Mouse (Mus musculus) limb, embryonic 13.5 days (tissue): ENCODE results near the gene Olfr74. TPM values are rescaled to one million over a fixed set of nuclear protein-coding genes. Genes with fewer than 3 reads are reported as not detected.
"Not testable (repeated sequence)": the region's sequence is repeated elsewhere in the genome, so short reads cannot be mapped to it uniquely, and the experiment has no call there.

Experiments
- ATAC-seq: fragments of 200-750 bp; cut with Nextera tagmentation; 2 replicates; pipeline ENCODE4 v1.8.0; 2017; ENCODE audit warnings: low read depth, moderate number of reproducible peaks, moderate TSS enrichment; ENCODE audit not compliant: low FRiP score
- H3K27ac ChIP-seq: fragments of 300-500 bp; sonication (generic); 2 replicates; pipeline ENCODE4 v1.5.1; 2015; ENCODE audit warnings: inconsistent platforms, mild to moderate bottlenecking, moderate library complexity
- H3K27me3 ChIP-seq: fragments of 300-500 bp; sonication (generic); 2 replicates; pipeline ENCODE4 v1.6.1; 2015; ENCODE audit warnings: mild to moderate bottlenecking, inconsistent platforms
- H3K36me3 ChIP-seq: fragments of 300-500 bp; sonication (generic); 2 replicates; pipeline ENCODE4 v1.6.1; 2015; ENCODE audit warnings: inconsistent platforms, mild to moderate bottlenecking, moderate library complexity
- H3K4me1 ChIP-seq: fragments of 300-500 bp; sonication (generic); 2 replicates; pipeline ENCODE4 v1.6.1; 2015; ENCODE audit warnings: inconsistent platforms
- H3K4me2 ChIP-seq: fragments of 300-500 bp; sonication (generic); replicated peaks from 2 replicates; pipeline ENCODE4 v1.6.1; 2015; ENCODE audit warnings: inconsistent platforms, mild to moderate bottlenecking, moderate library complexity
- H3K4me3 ChIP-seq: fragments of 300-500 bp; sonication (generic); 2 replicates; pipeline ENCODE4 v1.5.1; 2015; ENCODE audit warnings: moderate library complexity, mild to moderate bottlenecking, inconsistent platforms
- H3K9ac ChIP-seq: fragments of 300-500 bp; sonication (generic); 2 replicates; pipeline ENCODE4 v1.6.1; 2015; ENCODE audit warnings: mild to moderate bottlenecking, inconsistent platforms
- H3K9me3 ChIP-seq: fragments of 300-500 bp; sonication (generic); 2 replicates; pipeline ENCODE4 v1.6.1; 2016; ENCODE audit warnings: inconsistent platforms
- WGBS: fragments of 180-500 bp; shearing (Covaris S2); methylation state at CpG from one replicate; pipeline ENCODE4 v1.1.7; 2015; 5-methylcytosine and 5-hydroxymethylcytosine counted together
- polyA plus RNA-seq: library from polyadenylated mRNA; unstranded; fragments of >200 nt; fragmentation: Nextera tagmentation; extraction: Ambion mirVana; gene quantifications from 2 replicates; pipeline ENCODE4 v1.2.1, GENCODE M21; 2015

Gene Olfr74
- not detected in 2 replicates for polyA plus RNA-seq

DNA sequence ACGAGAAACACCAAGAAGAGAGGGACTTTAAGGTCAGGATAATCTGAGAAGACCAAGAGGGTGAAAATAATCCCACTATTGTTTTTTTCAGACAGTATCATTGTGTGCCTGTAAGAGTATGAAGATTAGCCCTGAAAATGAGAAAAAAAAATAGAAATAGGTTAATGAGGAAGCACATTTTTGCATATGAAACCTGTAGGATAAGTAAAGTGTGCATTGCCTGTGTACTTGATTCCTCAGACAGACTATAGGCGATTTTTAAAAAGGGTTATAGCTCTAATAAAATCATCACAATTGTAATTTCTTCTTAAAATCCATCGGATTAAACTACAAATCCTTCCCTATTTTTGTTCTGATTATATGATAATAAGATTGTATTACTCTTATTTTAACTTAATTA lies at the start of gene Olfr74:
TSS of gene Olfr74 (minus strand) at position 101 of the 400 bp plus-strand sequence.
- Histone ChIP-seq H3K36me3 (no peaks in the 10 kb centered on the region), H3K27ac (no peak within 1 kb of the TSS), H3K9me3 (no peaks in the 10 kb centered on the region), H3K27me3 (no peaks in the 10 kb centered on the region), H3K9ac (no peak within 1 kb of the TSS), H3K4me1 (no peaks in the 10 kb centered on the region), H3K4me3 (no peak within 1 kb of the TSS), H3K4me2 (no peak within 1 kb of the TSS)
- WGBS: 77% methylated on average over 3 of the region's 3 CpGs
- no peak for ATAC-seq

DNA sequence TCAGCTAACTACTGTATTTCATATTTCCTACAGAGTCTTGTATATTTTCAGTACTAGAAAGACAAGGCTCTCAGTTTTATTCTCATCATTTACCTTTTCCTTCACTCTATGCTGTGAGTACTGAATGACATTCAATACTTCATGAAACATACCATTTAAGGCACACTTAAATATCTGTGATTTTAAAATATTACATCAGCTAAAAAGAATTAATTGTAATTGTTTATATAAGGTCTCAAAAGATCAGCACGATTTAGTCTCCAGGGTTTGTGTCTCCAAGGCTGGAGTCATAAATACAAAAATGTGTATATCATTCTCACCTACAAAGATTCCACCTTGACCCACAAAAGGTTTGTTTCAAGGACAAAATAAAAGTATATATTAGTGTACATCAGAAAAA lies 48.0 kb upstream of the Olfr74 start, which contains the start of gene Olfr1161:
TSS of gene Olfr1161 (plus strand) at position 301 of the 400 bp plus-strand sequence.
- not testable (repeated sequence) for H3K9ac ChIP-seq, H3K27ac ChIP-seq, H3K9me3 ChIP-seq, H3K4me1 ChIP-seq, H3K4me2 ChIP-seq, H3K36me3 ChIP-seq, H3K27me3 ChIP-seq, ATAC-seq, H3K4me3 ChIP-seq
- 83% methylated on average over 1 of the region's 1 CpGs for WGBS

DNA sequence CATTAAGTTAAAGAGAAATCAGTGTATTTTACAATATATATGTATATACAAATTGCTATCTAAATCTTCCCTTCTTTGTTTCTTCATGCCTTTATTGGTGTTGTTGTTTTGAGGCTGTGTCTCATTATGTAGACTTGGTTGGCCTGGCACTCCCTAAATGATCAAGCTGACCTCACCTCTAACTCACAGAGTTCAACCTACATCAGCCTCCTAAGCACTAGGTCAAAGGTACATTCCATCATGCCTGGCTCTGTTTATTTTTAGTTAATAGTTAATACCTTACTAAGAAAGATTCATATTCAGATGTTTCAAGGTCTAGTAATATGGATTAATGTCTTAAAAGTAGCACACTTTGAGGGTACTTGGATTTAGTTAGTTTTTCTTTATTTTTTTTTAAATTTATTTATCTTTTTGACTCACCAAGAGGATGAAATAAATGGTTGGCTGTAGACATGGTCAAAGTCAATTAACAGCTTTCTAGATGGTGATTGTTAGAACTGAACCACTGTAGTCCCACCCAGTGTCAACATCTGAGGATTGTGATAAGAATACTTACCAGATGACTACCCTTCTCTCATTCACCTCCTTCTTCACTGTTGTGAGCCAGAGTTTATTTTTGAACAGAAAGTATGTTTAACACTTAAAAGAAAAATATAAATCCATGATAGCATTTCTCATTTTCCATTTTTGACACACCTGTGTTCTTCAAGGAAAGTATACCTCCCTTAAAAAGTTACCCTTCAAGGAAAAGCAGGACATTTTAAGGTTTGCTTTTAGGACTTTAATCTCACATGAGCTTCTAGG lies 33.3 kb upstream of the Olfr74 start, which contains the start of gene Olfr1160:
TSS of gene Olfr1160 (minus strand) at position 754 of the 804 bp plus-strand sequence.
- no peaks in the 10 kb centered on the region for H3K4me1 ChIP-seq

DNA sequence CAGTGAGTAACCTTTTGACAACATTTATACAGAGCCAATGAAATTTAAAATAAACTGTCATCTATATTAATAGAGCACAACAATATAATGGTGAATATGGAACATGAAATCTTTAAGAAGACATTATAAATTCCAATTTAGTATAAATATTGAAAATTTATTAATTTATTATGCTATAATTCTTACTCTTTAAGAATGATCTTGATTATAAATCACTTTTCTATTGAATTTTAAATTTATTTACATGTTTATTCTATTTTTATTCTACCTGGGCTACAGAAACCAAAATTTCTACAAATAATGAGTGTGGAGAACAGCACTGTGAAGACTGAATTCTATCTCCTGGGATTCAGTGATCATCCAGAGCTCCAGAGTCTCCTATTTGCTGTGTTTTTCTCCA lies 15.3 kb upstream of the Olfr74 start, which contains the start of gene Olfr1158:
TSS of gene Olfr1158 (plus strand) at position 301 of the 400 bp plus-strand sequence.
- H3K4me2 ChIP-seq: no peak within 1 kb of the TSS
- no peak within 1 kb of the TSS for H3K9ac ChIP-seq
- no peaks in the 10 kb centered on the region for H3K4me1 ChIP-seq
- H3K9me3 ChIP-seq: no peaks in the 10 kb centered on the region
- H3K36me3 ChIP-seq: no peaks in the 10 kb centered on the region
- ATAC-seq: no peak
- no peak within 1 kb of the TSS for H3K4me3 ChIP-seq
- no peak within 1 kb of the TSS for H3K27ac ChIP-seq
- no peaks in the 10 kb centered on the region for H3K27me3 ChIP-seq

More for the DNA sequence above, 33.3 kb upstream of the Olfr74 start, which contains the start of gene Olfr1160:
- H3K27me3 ChIP-seq: no peaks in the 10 kb centered on the region
- H3K27ac ChIP-seq: no peak within 1 kb of the TSS
- H3K4me3 ChIP-seq: no peak within 1 kb of the TSS
- H3K4me2 ChIP-seq: no peak within 1 kb of the TSS
- no peak for ATAC-seq
- H3K9me3 ChIP-seq: no peaks in the 10 kb centered on the region
- no peak within 1 kb of the TSS for H3K9ac ChIP-seq
- no peaks in the 10 kb centered on the region for H3K36me3 ChIP-seq

DNA sequence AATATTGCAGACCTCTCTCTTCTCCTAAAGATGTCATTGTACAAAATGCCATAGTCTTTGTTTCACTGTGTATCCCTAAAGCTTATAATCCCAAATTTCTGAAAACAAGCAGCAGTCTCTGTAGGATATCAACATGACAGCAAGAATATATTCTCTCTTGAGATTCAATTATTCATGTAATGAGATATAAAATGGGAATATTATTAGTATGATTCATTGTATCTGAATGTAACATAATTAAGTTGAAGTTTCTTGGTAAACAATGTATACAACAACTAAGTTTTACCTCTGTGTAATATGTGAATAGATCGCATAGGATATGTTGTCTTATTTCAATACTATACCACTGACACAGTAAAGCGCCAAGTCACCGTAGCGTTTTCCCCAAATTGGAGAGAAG lies 6.3 kb downstream of the Olfr74 start, which contains the start of gene Olfr1157:
TSS of gene Olfr1157 (minus strand) at position 101 of the 400 bp plus-strand sequence.
- H3K9ac ChIP-seq: no peak within 1 kb of the TSS
- H3K4me3 ChIP-seq: no peak within 1 kb of the TSS
- no peak for ATAC-seq
- H3K36me3 ChIP-seq: no peaks in the 10 kb centered on the region
- 94% methylated on average over 4 of the region's 4 CpGs for WGBS
- no peaks in the 10 kb centered on the region for H3K4me1 ChIP-seq
- H3K9me3 ChIP-seq: no peaks in the 10 kb centered on the region
- no peak within 1 kb of the TSS for H3K4me2 ChIP-seq
- no peak within 1 kb of the TSS for H3K27ac ChIP-seq
- H3K27me3 ChIP-seq: no peaks in the 10 kb centered on the region

DNA sequence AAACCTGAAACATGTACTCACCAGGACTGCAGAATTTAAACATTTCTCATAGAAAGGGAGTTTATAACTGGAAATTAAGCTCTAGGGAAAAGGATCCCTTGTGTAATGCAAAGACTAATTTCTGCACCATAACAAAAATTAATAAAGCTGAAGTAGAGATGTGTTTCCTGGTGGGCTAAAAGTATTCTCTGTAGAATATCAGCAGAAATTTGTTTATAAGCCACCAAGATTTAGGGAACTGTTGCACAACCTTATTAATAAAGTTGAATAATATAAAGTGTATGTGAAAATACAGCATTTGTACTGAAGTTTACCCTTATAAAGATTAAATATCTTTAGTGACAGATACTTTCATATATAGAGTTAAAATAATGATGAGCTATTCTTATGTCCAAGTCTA lies 21.5 kb downstream of the Olfr74 start, which contains the start of gene Olfr1156:
TSS of gene Olfr1156 (minus strand) at position 101 of the 400 bp plus-strand sequence.
- H3K4me2 ChIP-seq: no peak within 1 kb of the TSS
- no peak within 1 kb of the TSS for H3K27ac ChIP-seq
- ATAC-seq: no peak
- no peak within 1 kb of the TSS for H3K9ac ChIP-seq
- H3K9me3 ChIP-seq: no peaks in the 10 kb centered on the region
- no peaks in the 10 kb centered on the region for H3K36me3 ChIP-seq
- H3K4me1 ChIP-seq: no peaks in the 10 kb centered on the region
- no peak within 1 kb of the TSS for H3K4me3 ChIP-seq
- no peaks in the 10 kb centered on the region for H3K27me3 ChIP-seq

DNA sequence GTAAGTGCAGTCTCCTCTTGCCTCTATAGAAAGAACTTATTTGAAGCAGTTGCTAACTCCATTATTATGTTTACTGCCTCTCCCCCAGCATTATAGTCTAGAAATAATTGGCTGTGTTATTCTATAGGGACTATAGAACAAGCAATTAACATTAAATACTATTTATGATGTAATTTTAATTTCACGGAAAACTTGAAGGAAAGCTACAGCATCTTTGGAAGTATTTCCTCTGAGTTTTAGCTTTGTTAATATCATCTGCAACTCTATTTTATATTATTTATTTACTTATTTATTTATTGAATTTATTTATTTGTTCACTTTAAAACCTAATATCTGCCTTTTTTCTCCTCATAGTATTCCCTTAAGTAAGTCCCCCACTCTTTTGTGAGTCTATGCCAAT lies 29.4 kb downstream of the Olfr74 start, which contains the start of gene Olfr1155:
TSS of gene Olfr1155 (minus strand) at position 101 of the 400 bp plus-strand sequence.
- Histone ChIP-seq H3K9ac (no peak within 1 kb of the TSS), H3K27me3 (no peaks in the 10 kb centered on the region), H3K4me2 (no peak within 1 kb of the TSS), H3K4me3 (no peak within 1 kb of the TSS), H3K4me1 (no peaks in the 10 kb centered on the region), H3K9me3 (no peaks in the 10 kb centered on the region), H3K36me3 (no peaks in the 10 kb centered on the region), H3K27ac (no peak within 1 kb of the TSS)
- no peak for ATAC-seq
- 88% methylated on average over 1 of the region's 1 CpGs for WGBS

Other genes starting within 250 kb of the Olfr74 start
- not detected in 2 replicates for gene Olfr1138, start 234.7 kb downstream of the Olfr74 start, polyA plus RNA-seq
- not detected in 2 replicates for gene Olfr1140, start 230.9 kb downstream of the Olfr74 start, polyA plus RNA-seq
- not detected in 2 replicates for gene Olfr1141, start 220.7 kb downstream of the Olfr74 start, polyA plus RNA-seq
- not detected in 2 replicates for gene Olfr152, start 195.2 kb downstream of the Olfr74 start, polyA plus RNA-seq
- not detected in 2 replicates for gene Olfr1143, start 174.1 kb downstream of the Olfr74 start, polyA plus RNA-seq
- not detected in 2 replicates for gene Olfr1145, start 164.8 kb downstream of the Olfr74 start, polyA plus RNA-seq
- not detected in 2 replicates for gene Olfr1148, start 144.1 kb downstream of the Olfr74 start, polyA plus RNA-seq
- not detected in 2 replicates for gene Olfr1150-ps1, start 130.7 kb downstream of the Olfr74 start, polyA plus RNA-seq
- not detected in 2 replicates for gene Olfr1151, start 118.8 kb downstream of the Olfr74 start, polyA plus RNA-seq
- gene Olfr1152, start 108.2 kb downstream of the Olfr74 start, polyA plus RNA-seq: 0.03 TPM in 1 of 2 replicates, not detected in the other
- gene Olfr1153, start 79.7 kb downstream of the Olfr74 start, polyA plus RNA-seq: not detected in 2 replicates
- not detected in 2 replicates for gene Olfr1154, start 69.5 kb downstream of the Olfr74 start, polyA plus RNA-seq
- gene Olfr1155, start 29.5 kb downstream of the Olfr74 start, polyA plus RNA-seq: not detected in 2 replicates
- not detected in 2 replicates for gene Olfr1156, start 21.6 kb downstream of the Olfr74 start, polyA plus RNA-seq
- gene Olfr1157, start 6.4 kb downstream of the Olfr74 start, polyA plus RNA-seq: not detected in 2 replicates
- not detected in 2 replicates for gene Olfr1158, start 15.4 kb upstream of the Olfr74 start, polyA plus RNA-seq
- gene Olfr1160, start 33.6 kb upstream of the Olfr74 start, polyA plus RNA-seq: not detected in 2 replicates
- not detected in 2 replicates for gene Olfr1161, start 48.1 kb upstream of the Olfr74 start, polyA plus RNA-seq
- not detected in 2 replicates for gene Olfr73, start 63.0 kb upstream of the Olfr74 start, polyA plus RNA-seq
- gene Olfr1162, start 76.5 kb upstream of the Olfr74 start, polyA plus RNA-seq: not detected in 2 replicates
- gene Olfr1163, start 97.2 kb upstream of the Olfr74 start, polyA plus RNA-seq: not detected in 2 replicates
- not detected in 2 replicates for gene Olfr1164, start 119.3 kb upstream of the Olfr74 start, polyA plus RNA-seq
- not detected in 2 replicates for gene Olfr1166, start 153.6 kb upstream of the Olfr74 start, polyA plus RNA-seq
- not detected in 2 replicates for gene Olfr1167, start 180.5 kb upstream of the Olfr74 start, polyA plus RNA-seq
- gene Olfr1168, start 207.2 kb upstream of the Olfr74 start, polyA plus RNA-seq: not detected in 2 replicates